Mouse (Mus musculus): ENCODE data around the gene Polr2c. TPM values are rescaled to one million over a fixed set of nuclear protein-coding genes. Genes with fewer than 3 reads are reported as not detected.

The Polr2c gene
- polyA plus RNA-seq, 1 experiment from 2014 or later, result 50.6 TPM

DNA sequence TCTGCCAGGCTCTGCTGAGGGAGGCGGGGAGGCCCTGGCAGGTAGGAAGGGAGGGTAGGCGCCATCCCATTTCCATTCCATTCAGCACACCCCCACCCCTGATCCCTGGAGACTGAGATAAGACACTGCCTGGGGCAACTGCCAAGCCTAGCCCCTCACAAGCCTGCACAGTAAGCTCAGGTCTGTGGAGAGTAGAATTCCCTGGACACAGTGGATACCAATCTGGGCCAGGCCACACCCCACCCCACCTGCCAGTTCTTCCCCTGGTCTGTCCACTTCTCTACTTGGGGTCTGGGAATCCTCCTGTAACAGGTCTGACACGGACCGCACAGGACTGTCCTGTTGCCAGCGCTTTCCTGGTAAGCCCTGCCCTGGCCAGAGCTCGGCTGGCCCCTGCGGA, 11.9 kb downstream of the Polr2c start:
- Histone ChIP-seq H3K4me2 (ENCODE audit: low read depth, low read length) (no peak overlapping the region), H3K4me1 (ENCODE audit: insufficient read depth) (peaks cover 8% of the 10 kb centered on the region; the same call in 1 of the 2 replicates), H3K9me3 (ENCODE audit: low read length) (no peaks in the 10 kb centered on the region), H3K27ac (ENCODE audit: low read depth) (no peak overlapping the region), H3K9ac (replicated peaks) (no peak overlapping the region), H3K36me3 (replicated peaks; ENCODE audit: insufficient read depth, low read length) (peaks cover 21% of the 10 kb centered on the region), H3K4me3 (ENCODE audit: low read depth, low read length) (no peak overlapping the region), H3K27me3 (ENCODE audit: insufficient read depth, low read length) (peaks cover 14% of the 10 kb centered on the region; the same call in 1 of the 2 replicates)
- 79% methylated on average over 7 of the region's 7 CpGs for WGBS (ENCODE audit: insufficient replicate concordance)
- TF ChIP-seq EP300 (IDR thresholded peaks at IDR 0.05; ENCODE audit: low read depth) (no peak), CTCF (IDR thresholded peaks at IDR 0.05; ENCODE audit: low read depth) (no peak)
- no peak for ATAC-seq
- no peak for DNase-seq

DNA sequence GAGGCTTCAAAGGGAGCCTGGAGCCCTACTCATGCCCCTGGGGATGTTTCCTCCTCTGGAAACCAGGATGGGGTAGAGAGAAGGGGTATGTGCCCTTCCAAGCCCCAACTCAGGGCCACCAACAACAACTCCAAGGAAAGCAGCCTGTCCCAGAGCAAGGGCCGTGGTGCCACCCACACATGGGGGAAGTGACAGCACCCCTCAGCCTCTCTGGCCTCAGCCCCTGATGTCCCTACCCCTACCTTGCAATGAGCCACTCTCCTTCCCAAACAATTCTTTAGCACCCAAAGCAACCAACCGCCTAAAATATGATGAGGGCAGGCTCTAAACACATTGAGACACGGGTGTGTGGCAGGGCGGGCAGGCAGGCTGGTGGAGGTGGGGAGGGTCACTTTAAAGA, 12.8 kb downstream of the Polr2c start:
- no peak overlapping the region for H3K4me2 ChIP-seq (ENCODE audit: low read depth, low read length)
- peaks cover 21% of the 10 kb centered on the region for H3K27me3 ChIP-seq (ENCODE audit: insufficient read depth, low read length)
- H3K36me3 ChIP-seq (replicated peaks; ENCODE audit: insufficient read depth, low read length), result peaks cover 13% of the 10 kb centered on the region
- H3K9me3 ChIP-seq (ENCODE audit: low read length), result no peaks in the 10 kb centered on the region
- 49% methylated on average over 4 of the region's 4 CpGs for WGBS (ENCODE audit: insufficient replicate concordance)
- DNase-seq (no peak), ATAC-seq (no peak)
- no peak overlapping the region for H3K9ac ChIP-seq (replicated peaks)
- no peak overlapping the region for H3K27ac ChIP-seq (ENCODE audit: low read depth)
- H3K4me1 ChIP-seq (ENCODE audit: insufficient read depth), result peaks cover 15% of the 10 kb centered on the region
- H3K4me3 ChIP-seq (ENCODE audit: low read depth, low read length), result no peak overlapping the region
- no peak for TF ChIP-seq EP300 (IDR thresholded peaks at IDR 0.05; ENCODE audit: low read depth)
- TF ChIP-seq CTCF (IDR thresholded peaks at IDR 0.05; ENCODE audit: low read depth), result no peak

DNA sequence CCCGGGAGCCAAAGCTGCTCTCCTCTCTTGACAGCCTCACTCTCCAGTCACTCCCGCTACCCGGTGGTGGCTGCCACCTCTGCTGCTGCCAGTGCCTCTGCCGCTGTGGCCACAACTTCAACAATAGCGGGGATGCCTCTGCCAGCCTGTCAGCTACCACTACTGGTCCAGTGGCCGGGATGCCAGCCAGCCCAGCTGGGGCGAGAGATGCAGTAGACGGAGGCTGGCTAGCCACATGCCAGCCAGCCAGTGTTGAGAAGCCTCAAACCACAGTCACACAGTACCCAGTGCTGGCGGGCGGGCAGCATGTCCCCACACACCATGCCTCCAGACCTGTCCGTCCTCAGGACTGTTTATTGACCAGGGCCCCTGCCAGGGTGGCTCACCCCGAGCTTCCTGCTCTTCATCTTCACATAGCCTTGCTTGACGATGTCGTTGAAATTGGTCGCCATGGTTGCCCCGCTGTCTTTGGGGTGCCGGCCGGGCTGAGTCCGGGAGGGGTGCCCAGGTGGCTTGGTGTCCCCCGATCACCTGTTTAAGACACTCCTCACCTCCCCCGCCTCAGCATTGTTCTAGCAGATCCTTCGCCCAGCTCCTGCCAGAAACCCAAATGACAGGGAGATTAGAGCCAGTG, 13.3 kb downstream of the Polr2c start:
- Histone ChIP-seq H3K9ac (replicated peaks) (peak overlapping the region; percentile 11; the same call in 1 of the 2 replicates), H3K4me2 (ENCODE audit: low read depth, low read length) (peak overlapping the region; percentile 62), H3K9me3 (ENCODE audit: low read length) (no peaks in the 10 kb centered on the region), H3K27me3 (ENCODE audit: insufficient read depth, low read length) (peaks cover 26% of the 10 kb centered on the region), H3K27ac (ENCODE audit: low read depth) (no peak overlapping the region), H3K4me1 (ENCODE audit: insufficient read depth) (peaks cover 21% of the 10 kb centered on the region), H3K36me3 (replicated peaks; ENCODE audit: insufficient read depth, low read length) (0 out of 2 replicates have a peak, but pooled peaks cover 8% of the 10 kb centered on the region), H3K4me3 (ENCODE audit: low read depth, low read length) (peak overlapping the region; percentile 24)
- DNase-seq, result no peak
- 5% methylated on average over 19 of the region's 22 CpGs for WGBS (ENCODE audit: insufficient replicate concordance)
- TF ChIP-seq EP300 (IDR thresholded peaks at IDR 0.05; ENCODE audit: low read depth) (no peak), CTCF (IDR thresholded peaks at IDR 0.05; ENCODE audit: low read depth) (no peak)
- no peak for ATAC-seq

DNA sequence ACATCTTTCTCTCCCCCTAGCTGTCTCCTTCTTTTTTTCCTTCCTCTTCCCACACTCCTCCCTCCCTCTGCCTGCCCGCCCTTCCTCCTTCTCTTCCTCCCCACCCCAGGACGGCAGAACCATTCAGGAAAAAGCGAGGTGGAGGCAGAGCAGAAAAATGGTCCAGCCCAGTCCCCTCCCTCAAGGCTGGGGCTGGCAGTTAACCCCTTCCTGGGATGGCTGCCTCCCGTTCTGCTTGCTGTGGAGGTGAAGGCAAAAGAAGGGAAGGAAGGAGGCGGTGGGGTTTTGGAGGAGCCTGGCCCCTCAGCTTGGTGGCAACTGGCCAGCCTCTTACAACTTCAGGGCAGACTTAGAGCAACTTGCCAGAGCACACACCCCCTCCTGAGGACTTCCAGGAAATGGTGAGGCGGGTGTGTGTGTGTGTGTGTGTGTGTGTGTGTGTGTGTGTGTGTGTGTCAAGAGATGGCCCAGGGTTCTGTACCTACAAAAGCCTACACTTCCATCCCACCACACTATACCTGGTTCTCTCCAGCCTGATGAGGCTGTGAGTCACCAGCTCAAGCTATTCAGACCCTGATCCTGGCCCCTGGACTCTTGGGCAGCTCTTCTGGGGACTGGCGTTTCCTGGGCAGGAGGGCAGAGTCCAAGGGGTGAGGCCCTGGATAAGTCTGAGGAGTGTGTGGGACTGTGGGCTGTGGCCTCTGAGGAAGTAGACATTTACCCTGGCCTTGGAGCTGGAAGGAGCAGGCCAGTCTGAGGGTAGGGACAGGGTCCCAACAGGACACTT, 14.1 kb downstream of the Polr2c start:
- Histone ChIP-seq H3K9me3 (ENCODE audit: low read length) (no peaks in the 10 kb centered on the region), H3K9ac (replicated peaks) (peak overlapping the region; percentile 11; the same call in 1 of the 2 replicates), H3K4me2 (ENCODE audit: low read depth, low read length) (peak overlapping the region; percentile 62), H3K36me3 (replicated peaks; ENCODE audit: insufficient read depth, low read length) (0 out of 2 replicates have a peak, but pooled peaks cover 3% of the 10 kb centered on the region), H3K4me1 (ENCODE audit: insufficient read depth) (peaks cover 24% of the 10 kb centered on the region), H3K27me3 (ENCODE audit: insufficient read depth, low read length) (peaks cover 26% of the 10 kb centered on the region), H3K27ac (ENCODE audit: low read depth) (no peak overlapping the region), H3K4me3 (ENCODE audit: low read depth, low read length) (peak overlapping the region; percentile 24)
- DNase-seq, result peak; percentile 40
- WGBS (ENCODE audit: insufficient replicate concordance), result 8% methylated on average over 7 of the region's 7 CpGs
- TF ChIP-seq CTCF (IDR thresholded peaks at IDR 0.05; ENCODE audit: low read depth) (no peak), EP300 (IDR thresholded peaks at IDR 0.05; ENCODE audit: low read depth) (no peak)
- no peak for ATAC-seq

DNA sequence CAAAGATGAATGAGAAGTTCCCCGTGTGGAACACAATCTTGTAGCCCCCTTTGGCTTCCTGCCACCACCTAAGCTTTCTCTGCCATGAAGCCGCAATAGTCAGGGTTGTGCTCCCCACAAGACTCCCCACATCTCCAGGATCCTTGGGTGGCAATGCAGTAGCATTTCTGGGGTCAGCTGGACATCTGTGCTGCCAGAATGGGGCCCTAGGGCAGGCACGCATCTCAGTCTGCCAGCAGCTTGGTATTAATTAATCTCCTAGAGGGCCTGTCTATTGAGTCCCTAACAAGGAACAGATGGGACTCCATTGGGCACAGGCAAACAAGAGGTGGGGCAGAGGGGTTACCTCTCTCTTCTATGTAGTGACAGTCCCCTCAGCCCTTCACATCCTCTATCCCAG, 14.9 kb downstream of the Polr2c start:
- no peak overlapping the region for H3K9ac ChIP-seq (replicated peaks)
- H3K4me1 ChIP-seq (ENCODE audit: insufficient read depth), result peaks cover 30% of the 10 kb centered on the region
- H3K27ac ChIP-seq (ENCODE audit: low read depth), result no peak overlapping the region
- H3K4me3 ChIP-seq (ENCODE audit: low read depth, low read length), result no peak overlapping the region
- WGBS (ENCODE audit: insufficient replicate concordance), result 62% methylated on average over 3 of the region's 3 CpGs
- TF ChIP-seq EP300 (IDR thresholded peaks at IDR 0.05; ENCODE audit: low read depth), result no peak
- TF ChIP-seq CTCF (IDR thresholded peaks at IDR 0.05; ENCODE audit: low read depth), result no peak
- peaks cover 26% of the 10 kb centered on the region for H3K27me3 ChIP-seq (ENCODE audit: insufficient read depth, low read length)
- no peak for DNase-seq
- no peaks in the 10 kb centered on the region for H3K36me3 ChIP-seq (replicated peaks; ENCODE audit: insufficient read depth, low read length)
- no peak for ATAC-seq
- H3K9me3 ChIP-seq (ENCODE audit: low read length), result no peaks in the 10 kb centered on the region
- no peak overlapping the region for H3K4me2 ChIP-seq (ENCODE audit: low read depth, low read length)

DNA sequence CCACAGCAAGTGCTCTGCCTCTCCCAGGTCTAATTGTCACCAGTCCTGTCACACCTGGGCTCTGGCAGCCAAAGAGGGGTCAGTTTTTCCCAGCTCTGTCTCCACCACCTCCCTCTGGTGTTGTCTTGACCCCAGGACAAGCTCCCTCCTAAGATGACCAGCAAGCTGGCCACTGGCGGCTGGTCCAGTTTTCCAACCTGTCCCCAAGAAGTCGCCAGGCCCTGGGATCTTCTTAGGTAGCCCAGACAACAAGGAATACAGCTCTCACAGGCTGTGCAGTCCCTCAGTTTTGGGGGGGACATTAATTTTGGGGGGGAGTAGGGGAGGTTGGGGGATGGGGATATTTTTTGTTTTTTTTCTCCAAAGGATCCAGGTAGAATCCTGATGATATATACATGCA, 15.3 kb downstream of the Polr2c start:
- ATAC-seq, result no peak
- H3K36me3 ChIP-seq (replicated peaks; ENCODE audit: insufficient read depth, low read length), result no peaks in the 10 kb centered on the region
- no peak overlapping the region for H3K27ac ChIP-seq (ENCODE audit: low read depth)
- H3K4me2 ChIP-seq (ENCODE audit: low read depth, low read length), result no peak overlapping the region
- TF ChIP-seq EP300 (IDR thresholded peaks at IDR 0.05; ENCODE audit: low read depth) (no peak), CTCF (IDR thresholded peaks at IDR 0.05; ENCODE audit: low read depth) (no peak)
- WGBS (ENCODE audit: insufficient replicate concordance), result 81% methylated on average over 2 of the region's 2 CpGs
- H3K9ac ChIP-seq (replicated peaks), result no peak overlapping the region
- peaks cover 30% of the 10 kb centered on the region for H3K4me1 ChIP-seq (ENCODE audit: insufficient read depth)
- no peaks in the 10 kb centered on the region for H3K9me3 ChIP-seq (ENCODE audit: low read length)
- H3K27me3 ChIP-seq (ENCODE audit: insufficient read depth, low read length), result peaks cover 26% of the 10 kb centered on the region
- no peak for DNase-seq
- no peak overlapping the region for H3K4me3 ChIP-seq (ENCODE audit: low read depth, low read length)

All from liver, postnatal 0 days (tissue).